Mouse (Mus musculus) neural tube, embryonic 12.5 days (tissue): ENCODE results near the gene Ankrd34a. TPM values are rescaled to one million over a fixed set of nuclear protein-coding genes. Genes with fewer than 3 reads are reported as not detected.

Experiments used
- ATAC-seq: fragments of 200-750 bp; cut with Nextera tagmentation; 2 replicates; pipeline ENCODE4 v1.8.0; 2017; ENCODE audit warnings: low read depth, mild to moderate bottlenecking, moderate TSS enrichment, moderate library complexity; ENCODE audit not compliant: low FRiP score
- H3K27ac ChIP-seq: fragments of 300-500 bp; sonication (generic); 2 replicates; pipeline ENCODE4 v1.5.1; 2016
- H3K27me3 ChIP-seq: fragments of 300-500 bp; sonication (generic); replicated peaks from 2 replicates; pipeline ENCODE4 v1.6.1; 2016; ENCODE audit warnings: mild to moderate bottlenecking
- H3K36me3 ChIP-seq: fragments of 300-500 bp; sonication (generic); 2 replicates; pipeline ENCODE4 v1.6.1; 2016; ENCODE audit warnings: mild to moderate bottlenecking
- H3K4me1 ChIP-seq: fragments of 300-500 bp; sonication (generic); 2 replicates; pipeline ENCODE4 v1.6.1; 2016
- H3K4me2 ChIP-seq: fragments of 300-500 bp; sonication (generic); replicated peaks from 2 replicates; pipeline ENCODE4 v1.6.1; 2016; ENCODE audit warnings: mild to moderate bottlenecking
- H3K4me3 ChIP-seq: fragments of 300-500 bp; sonication (generic); 2 replicates; pipeline ENCODE4 v1.5.1; 2016
- H3K9ac ChIP-seq: fragments of 300-500 bp; sonication (generic); 2 replicates; pipeline ENCODE4 v1.6.1; 2016; ENCODE audit warnings: mild to moderate bottlenecking
- H3K9me3 ChIP-seq: fragments of 300-500 bp; sonication (generic); 2 replicates; pipeline ENCODE4 v1.6.1; 2016; ENCODE audit warnings: mild to moderate bottlenecking
- WGBS: fragments of 180-500 bp; shearing (Covaris S2); methylation state at CpG from one replicate; pipeline ENCODE4 v1.1.7; 2016; 5-methylcytosine and 5-hydroxymethylcytosine counted together
- polyA plus RNA-seq: library from polyadenylated mRNA; unstranded; fragments of >200 nt; fragmentation: Nextera tagmentation; extraction: Ambion mirVana; gene quantifications from 2 replicates; pipeline ENCODE4 v1.2.1, GENCODE M21; 2016

Gene Ankrd34a
- 5.3 and 5.6 TPM in 2 replicates for polyA plus RNA-seq

DNA sequence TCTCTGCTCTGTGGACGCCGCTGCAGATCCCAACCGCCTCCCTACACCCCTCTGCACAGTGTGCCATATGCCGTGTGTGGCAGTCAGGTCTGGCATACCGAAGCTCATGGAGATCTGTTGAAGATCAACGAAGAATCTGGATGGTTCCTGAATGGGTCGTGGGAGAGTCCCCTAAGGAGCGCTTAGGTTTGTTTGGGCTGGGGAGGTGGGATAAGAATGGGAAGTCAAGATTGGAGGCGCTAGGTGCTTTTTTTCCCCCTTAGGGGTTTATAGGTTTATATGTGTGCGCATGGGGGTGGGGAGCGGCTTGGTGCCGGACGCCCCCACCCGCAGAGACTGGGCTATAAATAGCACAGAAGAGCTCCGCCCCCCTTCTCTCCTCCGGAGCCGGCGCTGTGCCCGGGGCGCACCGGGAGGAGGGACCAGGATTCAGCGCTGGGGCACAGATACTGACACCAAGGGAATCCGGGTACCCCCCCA lies at the start of gene Ankrd34a:
Ankrd34a (plus strand) TSS at position 409 of the 480 bp plus-strand sequence.
- Histone ChIP-seq H3K4me1 (peaks cover 55% of the 10 kb centered on the region), H3K27me3 (peaks cover 27% of the 10 kb centered on the region), H3K36me3 (no peaks in the 10 kb centered on the region), H3K27ac (no peak within 1 kb of the TSS), H3K4me3 (peak within 1 kb of the TSS; percentile 43), H3K9me3 (no peaks in the 10 kb centered on the region), H3K9ac (peak within 1 kb of the TSS; percentile 72), H3K4me2 (peak within 1 kb of the TSS; percentile 93)
- ATAC-seq = no peak
- WGBS = under 1% methylated on average over 23 of the region's 23 CpGs

DNA sequence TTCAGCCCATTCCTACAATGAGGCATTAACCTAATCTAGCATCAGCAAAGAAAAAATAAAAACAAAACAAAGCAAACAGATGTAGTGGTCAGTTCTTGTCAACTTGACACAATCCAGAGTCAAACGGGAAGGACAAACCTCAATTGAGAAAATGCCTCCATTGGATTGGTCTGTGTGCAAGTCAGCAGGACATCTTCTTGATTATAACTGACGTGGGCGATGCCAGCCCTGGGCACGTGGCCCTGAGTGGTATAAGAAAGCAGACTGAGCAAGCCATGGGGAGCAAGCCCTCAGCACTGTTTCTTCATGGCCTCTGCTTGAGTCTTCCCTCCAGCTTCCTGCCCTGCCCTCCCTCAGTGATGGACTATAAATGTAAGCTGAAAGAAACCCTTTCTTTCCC lies 49.6 kb upstream of the Ankrd34a start:
- no peaks in the 10 kb centered on the region for H3K36me3 ChIP-seq
- no peak overlapping the region for H3K9ac ChIP-seq
- H3K4me2 ChIP-seq = peak overlapping the region; percentile 27; the same call in 1 of the 2 replicates
- no peak overlapping the region for H3K4me3 ChIP-seq
- ATAC-seq = 0 out of 2 replicates have a peak, but pooled peaks have one; percentile 7
- H3K27ac ChIP-seq = no peak overlapping the region
- H3K4me1 ChIP-seq = no peaks in the 10 kb centered on the region
- no peaks in the 10 kb centered on the region for H3K27me3 ChIP-seq
- WGBS = 47% methylated on average over 4 of the region's 4 CpGs
- no peaks in the 10 kb centered on the region for H3K9me3 ChIP-seq

DNA sequence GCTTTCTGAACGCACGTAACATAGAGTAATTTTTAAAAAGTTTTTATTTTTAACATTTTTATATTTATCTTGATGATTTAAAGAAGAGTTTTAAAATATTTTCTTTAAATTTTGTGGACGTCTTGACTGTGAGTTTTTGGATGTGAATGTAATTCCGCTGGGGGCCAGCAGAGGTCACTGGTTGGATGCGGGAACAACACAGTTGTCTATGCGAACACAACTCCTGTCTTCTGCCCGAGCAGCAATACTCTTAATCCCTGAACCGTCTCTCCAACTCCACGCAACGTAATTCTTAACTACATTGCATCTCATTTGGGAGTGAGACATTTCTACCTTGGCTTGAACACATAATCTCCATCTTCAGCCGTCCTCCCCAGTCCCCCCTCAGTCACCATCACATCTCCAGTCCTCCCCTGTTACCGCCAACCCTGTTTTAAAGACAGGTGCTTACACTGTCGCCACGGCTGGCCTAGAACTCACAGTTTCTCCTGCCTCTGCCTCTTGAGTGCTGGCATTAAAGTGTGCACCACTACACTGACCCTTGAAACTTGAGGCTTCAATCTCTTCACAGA lies 49.0 kb upstream of the Ankrd34a start:
- no peak overlapping the region for H3K27ac ChIP-seq
- ATAC-seq = 0 out of 2 replicates have a peak, but pooled peaks have one; percentile 37
- no peaks in the 10 kb centered on the region for H3K27me3 ChIP-seq
- no peaks in the 10 kb centered on the region for H3K36me3 ChIP-seq
- 9% methylated on average over 14 of the region's 14 CpGs for WGBS
- H3K4me3 ChIP-seq = no peak overlapping the region
- H3K4me2 ChIP-seq = peak overlapping the region; percentile 42
- no peaks in the 10 kb centered on the region for H3K9me3 ChIP-seq
- H3K9ac ChIP-seq = no peak overlapping the region
- no peaks in the 10 kb centered on the region for H3K4me1 ChIP-seq

DNA sequence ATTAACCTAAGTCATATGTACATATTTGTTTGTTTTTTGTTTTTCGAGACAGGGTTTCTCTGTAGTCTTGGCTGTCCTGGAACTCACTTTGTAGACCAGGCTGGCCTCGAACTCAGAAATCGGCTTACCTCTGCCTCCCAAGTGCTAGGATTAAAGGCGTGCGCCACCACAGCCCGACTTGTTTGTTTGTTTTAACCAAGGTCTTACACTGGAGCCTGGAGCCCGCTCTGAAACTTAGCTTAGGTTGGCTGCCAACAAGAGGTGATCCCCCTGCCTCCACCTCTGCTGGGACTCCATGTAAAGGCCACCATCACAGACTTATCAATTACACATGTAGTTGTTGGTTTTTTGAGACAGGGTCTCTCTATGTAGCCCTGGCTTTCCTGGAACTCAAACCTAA lies 47.6 kb upstream of the Ankrd34a start:
- H3K36me3 ChIP-seq = no peaks in the 10 kb centered on the region
- no peak overlapping the region for H3K4me3 ChIP-seq
- no peaks in the 10 kb centered on the region for H3K27me3 ChIP-seq
- H3K27ac ChIP-seq = no peak overlapping the region
- no peaks in the 10 kb centered on the region for H3K4me1 ChIP-seq
- no peak overlapping the region for H3K9ac ChIP-seq
- 90% methylated on average over 7 of the region's 7 CpGs for WGBS
- no peaks in the 10 kb centered on the region for H3K9me3 ChIP-seq
- no peak overlapping the region for H3K4me2 ChIP-seq
- ATAC-seq = no peak

GRCm38 (mm10) chr3:96549346-96549745 lies 47.1 kb upstream of the Ankrd34a start:
- no peaks in the 10 kb centered on the region for H3K36me3 ChIP-seq
- H3K27me3 ChIP-seq = no peaks in the 10 kb centered on the region
- H3K4me1 ChIP-seq = no peaks in the 10 kb centered on the region
- no peak overlapping the region for H3K9ac ChIP-seq
- H3K4me3 ChIP-seq = no peak overlapping the region
- no peak for ATAC-seq
- H3K4me2 ChIP-seq = no peak overlapping the region
- H3K27ac ChIP-seq = no peak overlapping the region
- no peaks in the 10 kb centered on the region for H3K9me3 ChIP-seq
- 84% methylated on average over 5 of the region's 5 CpGs for WGBS

- H3K9me3 ChIP-seq = no peaks in the 10 kb centered on the region
- H3K27ac ChIP-seq = no peak overlapping the region
- no peak overlapping the region for H3K4me2 ChIP-seq
- no peak overlapping the region for H3K4me3 ChIP-seq
- no peak for ATAC-seq
- no peak overlapping the region for H3K9ac ChIP-seq
- peaks cover 5% of the 10 kb centered on the region; the same call in 1 of the 2 replicates for H3K4me1 ChIP-seq
- no peaks in the 10 kb centered on the region for H3K27me3 ChIP-seq
- WGBS = 24% methylated on average over 8 of the region's 8 CpGs
- no peaks in the 10 kb centered on the region for H3K36me3 ChIP-seq
Observed at GRCm38 (mm10) chr3:96551203-96551602, 45.2 kb upstream of the Ankrd34a start.

DNA sequence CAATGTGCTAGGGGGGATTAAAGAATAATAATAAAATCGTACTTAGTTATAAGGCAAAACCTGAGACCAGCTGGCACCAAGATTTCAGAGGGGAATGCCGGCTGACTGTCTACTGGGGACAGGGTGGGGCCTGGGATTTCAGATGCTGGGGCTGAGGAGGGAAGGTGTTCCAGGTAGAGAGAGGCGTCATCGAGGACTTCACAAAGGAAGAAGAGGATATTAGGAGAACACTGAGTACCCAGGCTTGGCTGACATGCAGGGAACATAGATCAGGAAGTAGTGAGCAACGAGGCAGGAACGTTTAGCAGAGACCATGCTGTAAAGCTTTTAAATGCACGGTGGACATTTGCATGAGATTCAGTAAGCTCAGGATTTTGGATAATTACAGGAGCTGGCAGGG lies 44.5 kb upstream of the Ankrd34a start:
- H3K9me3 ChIP-seq = no peaks in the 10 kb centered on the region
- no peaks in the 10 kb centered on the region for H3K36me3 ChIP-seq
- peaks cover 8% of the 10 kb centered on the region; the same call in 1 of the 2 replicates for H3K4me1 ChIP-seq
- no peak overlapping the region for H3K27ac ChIP-seq
- ATAC-seq = no peak
- no peak overlapping the region for H3K4me2 ChIP-seq
- 77% methylated on average over 7 of the region's 7 CpGs for WGBS
- no peak overlapping the region for H3K9ac ChIP-seq
- no peak overlapping the region for H3K4me3 ChIP-seq
- no peaks in the 10 kb centered on the region for H3K27me3 ChIP-seq

GRCm38 (mm10) chr3:96553601-96554000 lies 42.8 kb upstream of the Ankrd34a start:
- Histone ChIP-seq H3K27me3 (no peaks in the 10 kb centered on the region), H3K27ac (no peak overlapping the region), H3K4me2 (no peak overlapping the region), H3K4me3 (no peak overlapping the region), H3K9ac (no peak overlapping the region), H3K9me3 (no peaks in the 10 kb centered on the region), H3K36me3 (no peaks in the 10 kb centered on the region), H3K4me1 (peaks cover 11% of the 10 kb centered on the region; the same call in 1 of the 2 replicates)
- no peak for ATAC-seq
- 77% methylated on average over 6 of the region's 6 CpGs for WGBS

DNA sequence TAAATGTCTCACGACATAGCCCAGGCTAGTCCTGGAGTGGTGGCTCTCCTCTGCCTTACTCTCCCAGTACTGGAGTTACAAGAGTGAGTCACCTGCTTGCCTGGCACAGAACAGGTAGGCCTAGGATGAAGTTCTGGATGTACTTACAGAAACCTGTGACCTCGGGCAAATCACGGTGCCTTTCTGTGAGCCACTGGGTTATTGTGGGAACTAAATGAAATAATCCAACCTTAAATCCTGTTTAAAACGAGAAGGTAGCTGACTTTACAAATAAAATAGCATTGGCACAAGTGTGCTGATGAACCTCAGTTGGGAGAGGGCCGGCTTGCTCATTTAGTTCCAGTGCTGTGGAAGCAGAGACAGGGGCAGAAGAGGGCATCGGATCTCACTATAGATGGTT lies 42.2 kb upstream of the Ankrd34a start:
- no peaks in the 10 kb centered on the region for H3K9me3 ChIP-seq
- H3K9ac ChIP-seq = no peak overlapping the region
- H3K36me3 ChIP-seq = peaks cover under 1% of the 10 kb centered on the region; the same call in 1 of the 2 replicates
- no peak overlapping the region for H3K27ac ChIP-seq
- H3K4me2 ChIP-seq = no peak overlapping the region
- no peak overlapping the region for H3K4me3 ChIP-seq
- no peaks in the 10 kb centered on the region for H3K27me3 ChIP-seq
- ATAC-seq = no peak
- H3K4me1 ChIP-seq = peaks cover 13% of the 10 kb centered on the region
- WGBS = 86% methylated on average over 6 of the region's 6 CpGs

GRCm38 (mm10) chr3:96555041-96555596 lies 41.3 kb upstream of the Ankrd34a start:
- H3K4me3 ChIP-seq = no peak overlapping the region
- peak overlapping the region; percentile 2; the same call in 1 of the 2 replicates for H3K4me2 ChIP-seq
- H3K9me3 ChIP-seq = no peaks in the 10 kb centered on the region
- H3K27me3 ChIP-seq = no peaks in the 10 kb centered on the region
- no peak overlapping the region for H3K9ac ChIP-seq
- H3K27ac ChIP-seq = 0 out of 2 replicates have a peak overlapping the region, but pooled peaks have one; percentile 20
- ATAC-seq = no peak
- WGBS = 36% methylated on average over 12 of the region's 12 CpGs
- H3K36me3 ChIP-seq = peaks cover 9% of the 10 kb centered on the region
- peaks cover 21% of the 10 kb centered on the region for H3K4me1 ChIP-seq

DNA sequence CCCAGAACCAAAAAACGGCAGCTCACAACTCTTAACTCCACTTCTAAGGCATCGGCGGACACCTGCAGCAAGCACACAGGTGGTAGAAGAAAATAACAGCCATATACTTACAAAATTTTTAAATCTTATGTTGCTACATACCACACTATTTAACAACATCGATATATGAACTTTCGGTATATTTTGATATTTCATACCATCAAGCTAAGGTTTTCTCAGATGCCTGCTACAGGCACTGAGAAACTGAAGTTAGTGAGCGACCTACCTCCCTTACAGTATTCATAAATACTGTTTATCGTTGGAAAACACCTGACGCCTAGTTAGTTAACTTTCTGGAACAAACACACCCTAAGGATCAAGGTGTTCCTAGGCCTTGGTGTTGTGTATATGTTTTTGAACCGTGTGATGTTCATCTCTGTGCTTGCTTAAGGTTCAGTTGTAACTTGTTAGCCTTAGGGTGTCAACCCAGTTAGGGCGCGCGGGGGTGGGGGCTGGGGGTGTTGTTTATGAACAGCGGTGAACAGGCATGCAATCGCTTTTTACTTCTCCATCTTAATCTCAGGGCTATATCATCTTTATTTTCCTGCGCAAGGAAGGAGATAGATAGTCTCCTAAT lies 40.3 kb upstream of the Ankrd34a start:
- Histone ChIP-seq H3K36me3 (peaks cover 19% of the 10 kb centered on the region), H3K4me2 (peak overlapping the region; percentile 85), H3K27ac (0 out of 2 replicates have a peak overlapping the region, but pooled peaks have one; percentile 9), H3K4me1 (peaks cover 31% of the 10 kb centered on the region), H3K9me3 (no peaks in the 10 kb centered on the region), H3K9ac (no peak overlapping the region), H3K4me3 (no peak overlapping the region), H3K27me3 (no peaks in the 10 kb centered on the region)
- no peak for ATAC-seq
- 86% methylated on average over 15 of the region's 15 CpGs for WGBS
